Mouse (Mus musculus) WW6 (cell line): ENCODE measurements around the gene Col15a1.

Experiments
- DNase-seq: peaks from one replicate; pipeline ENCODE4 v3.0.0-alpha.2; 2013; ENCODE audit warnings: low read depth, low spot score

Gene Col15a1

GRCm38 (mm10) chr4:47303340-47303998 lies 95.5 kb downstream of the Col15a1 start:
- no peak for DNase-seq

- DNase-seq = no peak
Measured at GRCm38 (mm10) chr4:47309886-47310625, 102.1 kb downstream of the Col15a1 start.

DNA sequence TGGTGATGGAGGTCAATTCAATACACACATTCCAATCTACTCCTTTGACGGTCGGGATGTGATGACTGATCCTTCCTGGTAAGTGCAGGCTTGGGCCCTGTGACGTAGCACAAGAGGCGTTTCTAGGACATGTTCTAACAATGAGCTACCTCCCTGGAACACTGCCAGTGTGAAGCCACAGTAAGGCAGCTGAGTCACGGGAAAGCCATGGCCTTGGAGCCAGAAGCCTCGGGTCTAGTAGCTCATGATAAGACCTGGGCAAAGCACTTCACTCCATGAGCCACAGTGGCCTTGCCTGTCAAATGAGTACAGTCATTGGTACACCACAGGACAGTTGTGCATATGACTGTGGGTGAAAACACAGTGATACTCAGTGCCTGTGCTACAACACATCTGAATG lies 102.9 kb downstream of the Col15a1 start:
- no peak for DNase-seq

GRCm38 (mm10) chr4:47311467-47311866 lies 103.5 kb downstream of the Col15a1 start:
- no peak for DNase-seq

GRCm38 (mm10) chr4:47311929-47312328 lies 104.0 kb downstream of the Col15a1 start:
- DNase-seq = no peak

- no peak for DNase-seq
Measured at GRCm38 (mm10) chr4:47312676-47313075, 104.7 kb downstream of the Col15a1 start.

- no peak for DNase-seq
Measured at GRCm38 (mm10) chr4:47313710-47314410, 105.9 kb downstream of the Col15a1 start.

DNA sequence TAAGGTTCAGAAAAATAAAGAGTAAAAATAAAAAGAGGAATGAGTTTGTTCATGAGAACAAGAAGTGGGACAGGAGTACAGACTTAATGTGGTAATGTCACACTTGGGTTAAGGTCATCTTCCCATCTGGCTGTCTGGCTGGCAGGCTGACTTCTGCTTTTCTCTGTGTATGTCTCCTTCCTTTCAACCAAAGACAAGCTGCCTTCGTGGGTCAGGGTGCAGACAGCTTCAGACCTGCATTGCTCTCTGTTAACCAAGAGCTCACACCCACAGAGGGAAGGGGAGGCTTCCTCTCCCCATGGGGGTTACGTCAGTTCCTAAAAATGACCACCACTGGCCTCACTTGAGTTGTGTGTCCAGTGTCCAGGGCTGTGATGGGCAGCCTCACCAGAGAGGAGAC lies 107.5 kb downstream of the Col15a1 start:
- DNase-seq = no peak

DNA sequence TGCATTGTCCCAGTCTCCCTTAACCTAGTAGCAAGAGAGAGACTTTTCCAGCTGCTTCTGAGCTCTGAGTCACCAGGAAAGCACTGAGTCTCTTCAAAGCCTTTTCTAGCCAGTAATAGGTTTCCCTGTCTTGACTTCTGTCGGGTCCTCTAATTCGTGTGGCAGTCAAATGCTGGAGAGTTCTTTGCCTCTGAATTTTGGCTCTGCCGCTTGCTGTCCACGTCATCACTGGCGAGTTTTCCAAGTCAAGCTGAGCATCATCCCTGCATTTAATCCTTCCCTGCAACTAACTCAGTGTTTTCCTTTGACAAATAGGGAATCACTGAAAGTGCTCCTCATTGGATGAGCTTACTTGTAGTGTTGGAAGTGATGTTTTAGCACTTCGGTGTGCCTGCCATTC lies 108.5 kb downstream of the Col15a1 start:
- no peak for DNase-seq

GRCm38 (mm10) chr4:47319561-47320321 lies 111.8 kb downstream of the Col15a1 start:
- DNase-seq = no peak

GRCm38 (mm10) chr4:47322315-47322714 lies 114.4 kb downstream of the Col15a1 start:
- DNase-seq = no peak

DNA sequence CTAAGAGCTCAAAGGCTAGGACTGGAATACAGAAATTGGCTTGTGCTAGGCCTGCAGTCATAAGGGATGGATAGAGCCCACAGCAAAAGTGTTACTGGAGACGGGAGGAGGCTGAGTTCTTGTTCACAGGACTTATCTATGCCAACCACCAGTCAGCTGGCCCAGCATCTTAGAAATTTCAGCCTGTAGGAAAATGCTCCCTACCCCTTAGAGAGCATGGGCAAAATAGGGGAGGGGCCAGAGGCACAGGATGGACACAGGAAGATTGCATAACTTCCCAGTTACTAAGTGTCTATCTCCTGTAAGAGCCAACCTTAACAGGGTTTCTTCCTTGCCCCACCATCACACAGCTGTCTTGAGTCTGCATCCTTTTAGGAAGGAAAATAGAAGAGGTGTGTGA lies 116.2 kb downstream of the Col15a1 start:
- DNase-seq = no peak

DNA sequence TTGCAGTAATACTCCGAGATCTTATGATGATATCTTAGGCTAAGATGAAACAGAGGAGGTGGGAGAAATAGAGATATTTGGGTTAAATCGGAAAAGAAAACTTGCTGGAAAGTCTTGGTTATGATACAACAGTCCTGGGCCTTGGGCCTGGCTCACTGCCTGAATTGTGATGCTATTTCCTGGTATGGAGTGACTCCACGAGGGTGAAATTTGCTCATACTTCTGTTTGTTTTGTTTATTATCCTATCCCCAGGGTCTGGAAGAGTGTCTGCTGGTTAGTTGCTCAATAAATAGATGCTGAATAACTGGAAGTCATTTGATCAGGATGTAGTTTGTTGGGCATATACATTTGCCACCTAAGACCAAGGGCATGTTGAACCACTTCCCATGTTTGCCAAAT lies 119.8 kb downstream of the Col15a1 start:
- no peak for DNase-seq

- no peak for DNase-seq
Measured at GRCm38 (mm10) chr4:47329285-47329684, 121.3 kb downstream of the Col15a1 start.

GRCm38 (mm10) chr4:47330378-47331052 lies 122.6 kb downstream of the Col15a1 start:
- no peak for DNase-seq

DNA sequence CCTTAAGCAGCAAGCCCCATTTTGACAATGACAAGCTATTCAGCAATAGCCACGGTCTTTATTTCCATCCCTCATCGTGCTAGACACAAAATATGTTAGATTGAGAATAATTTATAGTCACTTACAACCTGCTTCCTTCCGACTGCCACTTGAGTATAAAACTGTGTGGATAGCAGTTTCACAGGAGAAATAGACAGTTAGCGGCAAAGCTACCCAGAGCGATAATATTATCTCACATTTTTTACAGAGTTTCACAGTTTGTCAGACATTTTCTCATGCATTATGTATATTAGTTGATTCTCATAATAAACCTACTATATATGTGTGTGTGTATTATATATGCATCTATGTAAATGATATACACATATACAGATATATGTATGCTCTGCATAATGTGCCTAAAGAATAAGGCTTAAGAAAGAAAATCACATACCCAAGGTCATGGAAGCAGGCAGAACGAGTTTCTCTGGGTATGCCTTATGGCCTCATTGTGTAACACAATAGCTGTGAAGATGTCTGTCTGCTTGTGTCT lies 124.9 kb downstream of the Col15a1 start:
- no peak for DNase-seq

DNA sequence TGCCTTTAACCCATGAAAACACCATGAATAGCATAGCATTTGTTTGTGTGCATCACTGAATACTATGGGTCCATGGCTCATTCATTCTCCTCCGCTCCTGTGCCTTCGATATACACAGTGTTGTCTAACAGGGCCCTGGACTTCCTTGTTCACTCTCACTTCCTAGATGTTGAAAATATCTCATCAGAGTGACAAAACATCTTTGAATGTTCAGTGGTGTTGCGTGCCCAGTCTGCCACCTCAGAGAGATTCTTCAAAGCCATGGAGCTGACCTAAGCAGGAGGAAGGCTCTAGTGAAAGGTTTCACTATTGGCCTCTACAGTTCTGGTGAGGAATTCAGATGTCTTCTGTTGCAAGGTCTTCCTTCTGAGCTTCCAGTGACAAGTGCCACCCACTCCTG lies 125.6 kb downstream of the Col15a1 start:
- DNase-seq = no peak

- DNase-seq = no peak
Measured at GRCm38 (mm10) chr4:47336941-47337600, 129.1 kb downstream of the Col15a1 start.

GRCm38 (mm10) chr4:47342632-47343031 lies 134.7 kb downstream of the Col15a1 start:
- DNase-seq = no peak

DNA sequence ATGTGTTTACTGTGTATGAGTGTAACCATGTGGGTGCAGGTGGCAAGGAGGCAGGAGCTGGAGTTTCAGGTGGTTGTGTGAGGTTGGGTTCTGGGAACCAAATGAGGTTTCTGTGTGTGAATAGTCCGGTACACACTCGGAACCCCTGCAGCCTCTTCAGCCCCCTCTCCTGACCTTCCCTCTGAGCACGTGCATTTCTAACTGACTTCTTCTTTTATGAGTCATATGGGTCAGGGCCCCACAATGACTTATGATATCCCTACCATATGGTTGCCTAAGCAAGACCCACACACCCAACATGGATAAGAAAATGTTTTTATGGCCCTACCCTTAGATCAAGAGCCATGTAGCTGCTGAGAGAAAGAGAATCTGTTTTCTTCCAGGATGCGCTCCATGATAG lies 139.1 kb downstream of the Col15a1 start:
- DNase-seq = no peak

DNA sequence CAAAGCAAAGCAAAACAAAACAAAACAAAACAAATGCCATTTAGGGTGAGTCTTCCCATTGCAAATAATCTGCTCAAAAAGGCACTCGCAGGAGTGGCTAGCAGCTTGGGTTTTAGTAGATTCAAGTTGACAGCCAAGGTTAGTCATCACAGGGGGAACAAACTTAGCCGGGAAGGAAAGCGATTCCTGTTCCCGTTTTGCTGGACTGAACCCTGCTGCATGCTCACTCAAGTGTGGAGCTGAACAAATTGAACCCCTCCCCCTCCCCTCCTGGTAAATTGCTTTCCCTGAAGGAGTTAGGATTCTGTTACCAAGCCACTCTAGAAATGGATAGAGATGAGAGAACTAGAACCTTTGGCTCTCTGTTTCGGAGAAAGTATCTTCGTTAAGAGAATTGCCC lies 141.8 kb downstream of the Col15a1 start:
- no peak for DNase-seq
